Mouse (Mus musculus) neutrophil, adult 65 days (primary cell): ENCODE measurements around the gene Fabp6. TPM values are rescaled to one million over a fixed set of nuclear protein-coding genes. Genes with fewer than 3 reads are reported as not detected.

Experiments used
- total RNA-seq: library from RNA; stranded (reverse); gene quantifications from 2 replicates; pipeline ENCODE4 v1.2.4, GENCODE M21; 2023

Fabp6 gene
- total RNA-seq = not detected in 2 replicates

DNA sequence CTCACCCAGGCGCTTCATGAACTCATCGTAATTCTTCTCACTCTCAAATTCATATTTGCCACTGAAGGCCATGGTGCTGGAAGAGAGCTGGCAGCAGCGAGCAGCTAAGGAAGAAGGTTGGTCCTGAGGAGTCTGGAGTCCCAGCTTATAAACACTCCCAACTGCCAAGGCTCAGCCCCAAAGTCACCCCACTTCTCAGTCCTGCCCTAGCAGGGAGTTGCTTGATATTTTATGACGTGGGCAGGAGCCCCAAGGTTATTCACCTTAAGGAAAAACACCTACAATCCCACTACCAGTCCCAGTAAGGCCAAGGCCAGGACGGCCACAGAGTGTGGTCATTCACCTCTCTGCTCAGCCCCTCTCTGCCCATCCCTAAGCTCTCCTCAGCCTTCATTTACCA lies at the start of gene Fabp6:
Gene Fabp6, minus strand, starts transcription at position 101 of the 400 bp plus-strand sequence.

DNA sequence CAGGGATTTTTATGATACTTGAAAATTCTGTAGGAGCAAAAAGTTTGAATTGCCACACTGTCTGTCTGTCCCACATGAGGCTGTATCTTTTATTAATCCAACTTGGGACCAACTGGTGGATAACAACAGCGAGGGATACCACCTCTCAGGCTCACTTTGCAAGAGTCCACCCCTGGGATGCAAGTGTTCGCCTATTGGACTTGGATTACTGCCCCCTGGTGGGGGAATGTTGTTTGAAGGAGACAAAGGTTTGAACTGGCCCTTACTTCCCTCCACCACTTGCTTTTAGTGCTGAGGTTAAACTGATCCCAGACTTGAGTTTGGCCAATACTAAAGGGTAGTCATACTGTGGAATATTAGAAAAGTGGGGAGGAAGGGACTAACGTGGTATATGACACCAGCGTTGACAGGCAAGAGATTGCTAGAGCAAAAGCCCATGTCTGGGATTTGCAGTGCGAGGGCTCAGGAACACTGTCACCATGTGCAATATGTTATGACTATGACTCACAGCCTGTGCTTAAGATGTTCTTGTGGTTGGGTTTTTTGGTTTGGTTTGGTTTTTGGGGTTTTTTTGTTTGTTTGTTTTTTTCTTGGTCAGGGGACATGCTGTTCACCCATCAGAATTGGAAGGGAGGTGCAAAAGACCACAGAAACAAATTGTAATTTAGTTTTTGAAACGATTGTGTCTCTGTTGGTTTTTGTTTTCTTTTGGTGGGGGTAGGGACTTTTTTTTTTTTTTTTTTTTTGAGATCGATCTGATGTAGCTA lies 14.8 kb downstream of the Fabp6 start, which contains the start of gene 4933415A04Rik:
Gene 4933415A04Rik, plus strand, starts transcription at position 717 of the 767 bp plus-strand sequence.

Other genes with a start within 250 kb of the Fabp6 start
- 40.3 and 46.6 TPM in 2 replicates for gene Pttg1, start 175.3 kb downstream of the Fabp6 start, total RNA-seq
- 103 and 123 TPM in 2 replicates for gene Slu7, start 167.8 kb downstream of the Fabp6 start, total RNA-seq
- gene C1qtnf2, start 127.3 kb downstream of the Fabp6 start, total RNA-seq = not detected in 2 replicates
- 0.66 TPM in 1 of 2 replicates, not detected in the other for gene Ccnjl, start 72.8 kb downstream of the Fabp6 start, total RNA-seq
- not detected in 2 replicates for gene 4933415A04Rik, start 14.5 kb downstream of the Fabp6 start, total RNA-seq
- 33.1 and 39.4 TPM in 2 replicates for gene Pwwp2a, start 80.5 kb upstream of the Fabp6 start, total RNA-seq
- gene Ttc1, start 146.5 kb upstream of the Fabp6 start, total RNA-seq = 42.8 and 45.0 TPM in 2 replicates